Mouse (Mus musculus) testis, adult 2 months (tissue): Measurements from ENCODE around the gene Nlk. TPM values are rescaled to one million over a fixed set of nuclear protein-coding genes. Genes with fewer than 3 reads are reported as not detected.
A peak's percentile ranks its signal among the peaks of the same experiment; 100 is the strongest.

Source experiments
- H3K27ac ChIP-seq: fragments of 200-500 bp; 2 replicates; pipeline ENCODE4 v1.5.1; 2012; ENCODE audit warnings: low read depth, low read length; ENCODE audit not compliant: control insufficient read depth, insufficient read depth
- H3K27me3 ChIP-seq: fragments of 200-500 bp; 2 replicates; pipeline ENCODE4 v1.6.1; 2012; ENCODE audit warnings: mild to moderate bottlenecking, low read length, moderate library complexity; ENCODE audit not compliant: control insufficient read depth, insufficient read depth
- H3K36me3 ChIP-seq: fragments of 200-500 bp; 2 replicates; pipeline ENCODE4 v1.6.1; 2012; ENCODE audit warnings: mild to moderate bottlenecking, low read length; ENCODE audit not compliant: control insufficient read depth, insufficient read depth
- H3K4me1 ChIP-seq: fragments of 200-500 bp; 2 replicates; pipeline ENCODE4 v1.6.1; 2012; ENCODE audit warnings: low read length; ENCODE audit not compliant: control insufficient read depth, insufficient read depth
- H3K4me3 ChIP-seq: fragments of 200-500 bp; 2 replicates; pipeline ENCODE4 v1.5.1; 2012; ENCODE audit warnings: low read depth, mild to moderate bottlenecking, low read length, moderate library complexity, mixed read lengths; ENCODE audit not compliant: control insufficient read depth
- CTCF ChIP-seq: fragments of 200-500 bp; IDR thresholded peaks from 2 replicates; pipeline ENCODE4 v1.5.1; 2012; ENCODE audit warnings: low read depth, mild to moderate bottlenecking, inconsistent platforms, low read length, moderate library complexity; ENCODE audit not compliant: control insufficient read depth, insufficient read depth, insufficient replicate concordance
- POLR2A ChIP-seq: fragments of 200-500 bp; IDR thresholded peaks from 2 replicates; pipeline ENCODE4 v1.6.1; 2012; ENCODE audit warnings: low read depth, mild to moderate bottlenecking, inconsistent platforms, low read length, moderate library complexity; ENCODE audit not compliant: control insufficient read depth
- polyA plus RNA-seq: library from polyadenylated mRNA; depleted of rRNA; stranded (reverse); fragments of >200 nt; gene quantifications from 2 replicates; pipeline ENCODE4 v1.2.3, GENCODE M21; 2012

The Nlk gene
- polyA plus RNA-seq, 1 experiment: 12.0 TPM

DNA sequence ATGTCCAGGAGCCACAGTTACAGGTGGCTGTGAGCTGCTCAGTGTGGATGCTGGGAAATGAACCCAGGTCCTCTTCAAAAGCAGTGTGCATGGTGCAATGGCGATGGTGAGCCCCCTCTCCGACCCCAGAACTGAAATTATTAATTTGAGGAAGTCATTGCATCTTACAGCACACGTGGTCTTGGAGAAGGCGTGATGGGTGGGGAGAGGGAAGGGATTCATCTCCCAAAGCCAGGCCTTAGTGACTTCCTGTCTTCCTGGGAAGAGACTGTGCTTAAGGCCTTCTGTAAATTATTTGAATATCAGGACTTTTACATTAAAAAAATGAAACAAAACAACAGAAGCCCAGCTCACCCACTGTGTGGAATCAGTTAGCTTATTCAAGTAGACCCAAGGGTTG, 141.1 kb downstream of the Nlk start:
- H3K27me3 ChIP-seq: no peaks in the 10 kb centered on the region
- TF ChIP-seq CTCF (no peak), POLR2A (no peak)
- H3K36me3 ChIP-seq: no peaks in the 10 kb centered on the region

DNA sequence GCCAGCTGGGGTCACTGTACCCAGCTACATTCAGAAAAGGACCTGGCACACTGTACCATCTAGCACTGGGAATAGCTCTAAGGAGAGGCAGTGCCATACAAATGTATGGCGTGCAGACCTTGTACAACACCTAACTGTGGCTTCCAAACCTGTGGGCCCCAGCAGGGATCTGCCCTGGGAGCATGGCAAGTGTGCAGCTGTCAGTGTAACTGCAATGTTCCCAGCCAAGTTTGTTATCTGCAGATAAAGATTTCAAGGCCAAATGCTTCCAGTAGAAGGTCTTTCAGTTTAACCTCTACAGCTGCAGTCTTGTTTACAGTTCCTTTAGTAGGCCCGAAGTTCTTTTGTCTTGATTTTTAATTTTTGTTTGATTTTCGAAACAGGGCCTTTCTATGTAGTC, 141.6 kb downstream of the Nlk start:
- Histone ChIP-seq H3K4me3 (no peak overlapping the region), H3K27me3 (no peaks in the 10 kb centered on the region), H3K27ac (peak overlapping the region; percentile 72; the same call in 1 of the 2 replicates), H3K4me1 (peaks cover 5% of the 10 kb centered on the region), H3K36me3 (no peaks in the 10 kb centered on the region)
- no peak for TF ChIP-seq POLR2A
- TF ChIP-seq CTCF: no peak

More for the DNA sequence above, 141.1 kb downstream of the Nlk start:
- no peak overlapping the region for H3K4me3 ChIP-seq
- peaks cover 5% of the 10 kb centered on the region for H3K4me1 ChIP-seq
- peak overlapping the region; percentile 72 for H3K27ac ChIP-seq

- Histone ChIP-seq H3K27ac (peak overlapping the region; percentile 96), H3K27me3 (no peaks in the 10 kb centered on the region), H3K36me3 (no peaks in the 10 kb centered on the region), H3K4me1 (peaks cover 6% of the 10 kb centered on the region), H3K4me3 (peak overlapping the region; percentile 96)
- TF ChIP-seq POLR2A (no peak), CTCF (no peak)
Measured at GRCm38 (mm10) chr11:78551059-78551398, 146.1 kb downstream of the Nlk start.

DNA sequence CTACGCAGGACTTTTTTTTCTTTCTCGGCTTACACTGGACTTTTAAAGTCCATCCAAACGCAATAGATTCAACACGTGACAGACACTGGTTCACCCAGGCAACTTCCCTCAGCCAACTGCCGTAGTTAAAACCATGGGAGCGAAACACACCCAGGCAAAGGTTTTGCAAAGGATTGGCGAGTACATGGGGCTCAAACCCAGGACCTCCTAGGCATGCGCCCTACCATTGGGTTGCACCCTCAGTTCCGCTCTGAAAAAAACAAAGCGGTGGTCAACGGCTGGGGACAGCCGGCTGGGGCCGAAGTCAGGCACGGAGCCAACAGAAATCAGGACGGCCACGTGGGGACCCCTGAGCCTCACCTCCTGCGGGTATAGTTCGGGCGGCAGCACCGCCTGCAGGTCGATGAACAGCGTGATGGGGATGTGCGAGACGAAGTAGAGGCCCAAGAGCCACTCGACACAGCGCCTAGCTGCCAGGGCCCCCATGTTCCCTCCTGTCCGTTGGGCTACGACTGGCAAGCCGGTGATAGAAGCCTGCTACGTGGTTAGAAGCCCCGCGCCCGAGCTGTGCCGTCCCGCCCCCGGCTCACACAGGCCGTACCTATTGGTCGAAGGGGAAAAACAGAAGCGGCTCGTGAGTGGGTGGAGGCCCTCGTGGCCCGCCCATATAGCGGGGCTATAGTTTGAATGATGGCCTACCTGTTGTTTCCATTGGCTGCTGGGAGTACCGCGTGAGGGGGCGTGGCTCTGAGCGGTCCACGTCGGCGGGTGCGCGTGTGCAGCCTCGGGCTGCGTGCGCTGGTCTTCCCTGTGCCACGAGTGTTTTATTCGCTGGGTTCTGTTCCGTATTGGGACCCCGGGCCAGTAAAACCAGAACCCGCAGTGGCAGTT, 146.8 kb downstream of the Nlk start, which contains the start of gene Tmem97:
Gene Tmem97 (minus strand): TSS at position 610 of the 891 bp plus-strand sequence.
- peak within 1 kb of the TSS; percentile 99 for H3K27ac ChIP-seq
- peak; percentile 90 for TF ChIP-seq POLR2A
- TF ChIP-seq CTCF: peak; percentile 10; the same call in 1 of the 2 replicates
- H3K4me3 ChIP-seq: peak within 1 kb of the TSS; percentile 96
- H3K27me3 ChIP-seq: no peaks in the 10 kb centered on the region
- H3K4me1 ChIP-seq: peaks cover 6% of the 10 kb centered on the region
- no peaks in the 10 kb centered on the region for H3K36me3 ChIP-seq

- H3K36me3 ChIP-seq: no peaks in the 10 kb centered on the region
- peaks cover 6% of the 10 kb centered on the region for H3K4me1 ChIP-seq
- peak overlapping the region; percentile 99 for H3K27ac ChIP-seq
- peak overlapping the region; percentile 96 for H3K4me3 ChIP-seq
- no peak for TF ChIP-seq POLR2A
- TF ChIP-seq CTCF: no peak
- no peaks in the 10 kb centered on the region for H3K27me3 ChIP-seq
Measured at GRCm38 (mm10) chr11:78549491-78549987, 147.6 kb downstream of the Nlk start.

DNA sequence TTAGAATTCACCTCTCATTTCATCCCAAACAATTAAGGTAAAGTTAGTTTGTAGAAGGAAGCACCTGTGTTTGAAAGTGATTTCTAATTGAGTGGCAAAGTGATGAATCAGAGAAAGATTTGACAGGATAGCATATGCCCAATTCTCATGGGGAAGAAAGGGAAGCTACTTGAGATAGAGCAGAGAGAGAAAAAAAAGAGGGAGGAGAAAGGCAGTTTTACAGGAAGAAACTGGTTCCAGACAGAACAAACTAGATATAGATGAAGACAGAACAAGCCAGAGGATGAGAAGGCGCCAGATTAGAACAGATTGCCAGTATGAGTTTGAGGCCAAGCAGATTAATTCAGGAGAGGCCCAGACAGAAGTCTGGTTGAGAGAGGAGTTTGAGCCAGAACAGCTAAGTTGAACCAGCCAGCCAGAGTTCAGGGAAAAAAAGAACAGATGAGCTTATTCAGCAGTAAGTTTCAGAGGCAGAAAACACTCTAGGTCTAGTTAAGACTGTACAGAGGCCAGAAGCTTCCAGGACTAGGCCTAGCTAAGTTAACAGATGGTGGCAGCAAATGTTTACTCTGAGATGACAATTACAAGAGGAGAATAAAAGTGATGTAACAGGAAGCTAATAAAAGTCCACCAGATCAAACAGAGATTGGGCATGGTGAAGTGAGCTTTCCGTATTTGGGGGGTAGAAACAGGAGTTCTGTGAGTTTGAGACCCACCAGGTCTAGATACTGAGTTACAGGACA, 149.3 kb downstream of the Nlk start:
- H3K4me3 ChIP-seq: no peak overlapping the region; the same call in 1 of the 2 replicates
- peaks cover 6% of the 10 kb centered on the region for H3K4me1 ChIP-seq
- no peak overlapping the region for H3K27ac ChIP-seq
- no peaks in the 10 kb centered on the region for H3K27me3 ChIP-seq
- TF ChIP-seq POLR2A: no peak
- TF ChIP-seq CTCF: no peak
- H3K36me3 ChIP-seq: no peaks in the 10 kb centered on the region; the same call in none of the 2 replicates

DNA sequence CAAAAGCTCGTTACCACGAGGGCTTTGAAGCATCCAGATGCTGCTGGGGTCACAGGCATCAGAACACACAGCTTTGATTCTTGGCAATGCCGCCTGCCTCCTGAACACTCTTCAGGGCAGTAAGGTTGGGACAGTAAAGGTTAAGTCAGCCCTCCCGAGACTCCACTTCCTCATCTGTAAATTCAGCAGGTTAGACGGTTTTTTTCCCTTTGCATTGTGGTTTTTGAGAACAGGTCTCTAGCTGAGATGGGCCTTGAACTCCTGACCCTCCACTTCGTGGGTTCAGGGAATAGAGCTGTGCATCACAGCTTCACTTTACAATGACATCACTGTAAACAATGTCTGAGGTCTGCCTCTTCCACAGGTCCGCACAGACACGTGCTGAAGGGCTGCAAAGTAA, 152.0 kb downstream of the Nlk start:
- Histone ChIP-seq H3K27me3 (no peaks in the 10 kb centered on the region), H3K4me1 (0 out of 2 replicates have a peak, but pooled peaks cover 2% of the 10 kb centered on the region), H3K36me3 (peaks cover 3% of the 10 kb centered on the region), H3K4me3 (no peak overlapping the region), H3K27ac (no peak overlapping the region)
- TF ChIP-seq POLR2A (no peak), CTCF (no peak)
